Mouse (Mus musculus) heart, postnatal 0 days (tissue): Measurements from ENCODE around the gene Ccl17. TPM values are rescaled to one million over a fixed set of nuclear protein-coding genes. Genes with fewer than 3 reads are reported as not detected.
"Not testable (repeated sequence)": the region's sequence is repeated elsewhere in the genome, so short reads cannot be mapped to it uniquely, and the experiment has no call there.

Experiments used
- ATAC-seq: fragments of 200-750 bp; cut with Nextera tagmentation; 2 replicates; pipeline ENCODE4 v1.8.0; 2017; ENCODE audit warnings: low read depth, moderate number of reproducible peaks, moderate library complexity; ENCODE audit not compliant: insufficient read depth
- DNase-seq: peaks from one replicate; pipeline ENCODE4 v3.0.0-alpha.2; 2016; ENCODE audit warnings: low spot score
- H3K27ac ChIP-seq: fragments of 300-500 bp; sonication (generic); 2 replicates; pipeline ENCODE4 v1.5.1; 2014; ENCODE audit warnings: low read depth, mild to moderate bottlenecking
- H3K27me3 ChIP-seq: fragments of 300-500 bp; sonication (generic); 2 replicates; pipeline ENCODE4 v1.6.1; 2014; ENCODE audit warnings: low read length, mixed read lengths; ENCODE audit not compliant: control insufficient read depth, insufficient read depth
- H3K36me3 ChIP-seq: fragments of 300-500 bp; sonication (generic); replicated peaks from 2 replicates; pipeline ENCODE4 v1.6.1; 2014; ENCODE audit warnings: low read length, mixed read lengths; ENCODE audit not compliant: control insufficient read depth, insufficient read depth
- H3K4me1 ChIP-seq: fragments of 300-500 bp; sonication (generic); 2 replicates; pipeline ENCODE4 v1.6.1; 2014; ENCODE audit warnings: antibody characterized with exemption; ENCODE audit not compliant: control insufficient read depth, insufficient read depth
- H3K4me2 ChIP-seq: fragments of 300-500 bp; sonication (generic); 2 replicates; pipeline ENCODE4 v1.6.1; 2014; ENCODE audit warnings: low read depth, mild to moderate bottlenecking, low read length, moderate library complexity
- H3K4me3 ChIP-seq: fragments of 300-500 bp; sonication (generic); 2 replicates; pipeline ENCODE4 v1.5.1; 2014; ENCODE audit warnings: low read depth, low read length
- H3K9ac ChIP-seq: fragments of 300-500 bp; sonication (generic); replicated peaks from 2 replicates; pipeline ENCODE4 v1.6.1; 2014; ENCODE audit warnings: low read depth, low read length, mixed read lengths
- H3K9me3 ChIP-seq: fragments of 300-500 bp; sonication (generic); replicated peaks from 2 replicates; pipeline ENCODE4 v1.6.1; 2016; ENCODE audit warnings: low read length; ENCODE audit not compliant: control insufficient read depth
- CTCF ChIP-seq: IDR thresholded peaks from 2 replicates; pipeline ENCODE4 v1.5.1; 2016; ENCODE audit warnings: antibody characterized with exemption, control low read depth, low read depth
- EP300 ChIP-seq: IDR thresholded peaks from 2 replicates; pipeline ENCODE4 v1.6.1; 2016; ENCODE audit warnings: antibody characterized with exemption, low read depth
- WGBS: fragments of 180-500 bp; shearing (Covaris S2); extraction: QIAGEN DNeasy Blood & Tissue Kit; methylation state at CpG from one replicate; pipeline ENCODE4 v1.1.7; 2014; 5-methylcytosine and 5-hydroxymethylcytosine counted together
- polyA plus RNA-seq: library from polyadenylated mRNA; unstranded; fragments of >200 nt; fragmentation: Nextera tagmentation; extraction: Ambion mirVana; gene quantifications from 2 replicates; pipeline ENCODE4 v1.2.1, GENCODE M21; 2015
- total RNA-seq: library from RNA; depleted of rRNA; stranded (reverse); fragments of >200 nt; gene quantifications from 2 replicates; pipeline ENCODE4 v1.2.3, GENCODE M21; 2014; ENCODE audit warnings: low replicate concordance

Ccl17 gene
- total and polyA plus RNA-seq, 2 experiments from 2014 or later, result not detected

- H3K27ac ChIP-seq, result peak overlapping the region; percentile 46; the same call in 1 of the 2 replicates
- no peaks in the 10 kb centered on the region for H3K27me3 ChIP-seq
- H3K4me1 ChIP-seq, result peaks cover 21% of the 10 kb centered on the region
- TF ChIP-seq EP300 (no peak), CTCF (no peak)
- H3K9me3 ChIP-seq, result no peaks in the 10 kb centered on the region
- ATAC-seq, result no peak
- peak; percentile 27 for DNase-seq
- H3K4me2 ChIP-seq, result peak overlapping the region; percentile 82
- 57% methylated on average over 11 of the region's 11 CpGs for WGBS
- H3K9ac ChIP-seq, result peak overlapping the region; percentile 91
- peak overlapping the region; percentile 85 for H3K4me3 ChIP-seq
- peaks cover 7% of the 10 kb centered on the region for H3K36me3 ChIP-seq
Measured at GRCm38 (mm10) chr8:94836456-94837240, 26.4 kb downstream of the Ccl17 start.

GRCm38 (mm10) chr8:94837662-94838574, 27.7 kb downstream of the Ccl17 start, which contains the start of the genes Coq9 and Ciapin1:
Gene Coq9, plus strand, starts transcription at chr8:94838321.
Gene Ciapin1, minus strand, starts transcription at chr8:94838358.
- ATAC-seq, result peak; percentile 97
- H3K4me2 ChIP-seq, result peak within 1 kb of the TSS; percentile 82

GRCm38 (mm10) chr8:94838600-94838999, 28.3 kb downstream of the Ccl17 start:
- Histone ChIP-seq H3K4me3 (peak overlapping the region; percentile 85), H3K9me3 (no peaks in the 10 kb centered on the region), H3K4me1 (peaks cover 21% of the 10 kb centered on the region), H3K9ac (peak overlapping the region; percentile 91), H3K4me2 (peak overlapping the region; percentile 66), H3K27me3 (no peaks in the 10 kb centered on the region), H3K27ac (peak overlapping the region; percentile 98), H3K36me3 (peaks cover 12% of the 10 kb centered on the region)
- WGBS, result under 1% methylated on average over 24 of the region's 24 CpGs
- ATAC-seq, result peak; percentile 84
- DNase-seq, result peak; percentile 71
- no peak for TF ChIP-seq CTCF
- no peak for TF ChIP-seq EP300

More at GRCm38 (mm10) chr8:94837662-94838574, 27.7 kb downstream of the Ccl17 start, which contains the start of the genes Coq9 and Ciapin1:
- peak within 1 kb of the TSS; percentile 98 for H3K27ac ChIP-seq
- TF ChIP-seq CTCF (no peak), EP300 (peak; percentile 93)
- DNase-seq, result peak; percentile 93
- peak within 1 kb of the TSS; percentile 91 for H3K9ac ChIP-seq
- 0 out of 2 replicates have a peak, but pooled peaks cover 7% of the 10 kb centered on the region for H3K36me3 ChIP-seq
- H3K4me3 ChIP-seq, result peak within 1 kb of the TSS; percentile 85
- H3K9me3 ChIP-seq, result no peaks in the 10 kb centered on the region
- under 1% methylated on average over 82 of the region's 82 CpGs for WGBS
- peaks cover 21% of the 10 kb centered on the region for H3K4me1 ChIP-seq
- no peaks in the 10 kb centered on the region for H3K27me3 ChIP-seq

- 42% methylated on average over 2 of the region's 2 CpGs for WGBS
- no peak overlapping the region for H3K4me2 ChIP-seq
- H3K27ac ChIP-seq, result no peak overlapping the region
- H3K9me3 ChIP-seq, result no peaks in the 10 kb centered on the region
- no peak overlapping the region for H3K4me3 ChIP-seq
- ATAC-seq (no peak), DNase-seq (no peak)
- no peak for TF ChIP-seq CTCF
- no peak overlapping the region for H3K9ac ChIP-seq
- peaks cover 38% of the 10 kb centered on the region for H3K36me3 ChIP-seq
- H3K4me1 ChIP-seq, result peaks cover 19% of the 10 kb centered on the region
- H3K27me3 ChIP-seq, result no peaks in the 10 kb centered on the region
Measured at GRCm38 (mm10) chr8:94841183-94841582, 30.9 kb downstream of the Ccl17 start.

GRCm38 (mm10) chr8:94850049-94850448, 39.8 kb downstream of the Ccl17 start:
- H3K9me3 ChIP-seq, result no peaks in the 10 kb centered on the region
- H3K4me1 ChIP-seq, result no peaks in the 10 kb centered on the region
- H3K9ac ChIP-seq, result no peak overlapping the region
- TF ChIP-seq CTCF (no peak), EP300 (no peak)
- ATAC-seq, result no peak
- H3K27ac ChIP-seq, result no peak overlapping the region
- peaks cover 98% of the 10 kb centered on the region for H3K36me3 ChIP-seq
- DNase-seq, result no peak
- H3K4me3 ChIP-seq, result no peak overlapping the region
- WGBS, result 90% methylated on average over 5 of the region's 5 CpGs
- H3K27me3 ChIP-seq, result no peaks in the 10 kb centered on the region
- H3K4me2 ChIP-seq, result no peak overlapping the region

- H3K4me1 ChIP-seq, ATAC-seq, H3K27me3 ChIP-seq, H3K4me2 ChIP-seq, DNase-seq, H3K4me3 ChIP-seq, H3K9me3 ChIP-seq, H3K27ac ChIP-seq, H3K9ac ChIP-seq: not testable (repeated sequence)
- peaks cover 51% of the 10 kb centered on the region for H3K36me3 ChIP-seq
- 90% methylated on average over 11 of the region's 11 CpGs for WGBS
Measured at GRCm38 (mm10) chr8:94854761-94855160, 44.5 kb downstream of the Ccl17 start.
